Mouse (Mus musculus): Measurements from ENCODE around the gene Rapgef3.

Gene Rapgef3

GRCm38 (mm10) chr15:97773108-97773507 lies 5.3 kb upstream of the Rapgef3 start:
- DNase-seq = peak; percentile 88 to 93

- no peak for DNase-seq
Measured at GRCm38 (mm10) chr15:97770280-97770679, 2.5 kb upstream of the Rapgef3 start.

DNA sequence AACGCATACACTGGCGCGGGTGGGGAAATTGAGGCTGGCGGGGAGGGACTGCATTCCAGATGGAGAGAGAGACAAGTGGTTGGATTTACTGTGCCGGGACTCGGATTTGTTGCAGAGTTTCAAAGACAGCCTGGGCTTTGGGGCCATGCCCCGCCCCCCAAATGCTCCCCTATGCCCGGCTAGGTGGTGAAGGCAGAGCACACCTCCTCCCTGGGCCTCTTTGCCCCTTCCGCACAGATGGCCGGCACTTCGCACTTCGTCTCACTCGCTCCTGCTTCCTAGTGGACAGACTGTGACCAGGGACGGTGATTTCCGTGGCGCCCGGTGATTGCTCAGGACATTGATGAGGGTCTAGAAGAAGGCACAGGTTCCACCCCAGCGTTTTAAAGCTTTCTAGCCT lies 420 bp upstream of the Rapgef3 start:
- DNase-seq = peak; percentile 64 to 75

- peak in 1 of 2 experiments; percentile 46 for DNase-seq
Measured at GRCm38 (mm10) chr15:97766594-97767279, 1.0 kb downstream of the Rapgef3 start.

DNA sequence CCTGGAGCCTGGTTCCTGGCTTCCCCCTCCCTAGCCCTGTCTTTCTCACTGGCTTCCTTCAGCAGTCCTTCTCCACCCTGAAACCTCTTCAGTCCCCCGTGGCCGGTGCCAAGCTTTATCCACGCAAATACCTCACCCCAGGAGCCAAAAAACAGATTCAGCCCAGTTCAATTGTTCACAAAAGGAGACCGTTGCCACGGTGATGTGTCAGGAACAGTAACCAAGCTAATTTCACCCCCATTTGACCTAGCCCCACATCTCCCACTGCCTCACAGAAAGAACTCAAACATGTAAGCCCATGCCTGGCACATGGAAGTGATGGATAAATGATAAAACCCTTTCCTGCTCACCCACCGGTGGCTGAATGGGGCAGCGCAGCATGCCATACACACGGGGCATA lies 1.6 kb downstream of the Rapgef3 start:
- DNase-seq = peak in 1 of 2 experiments; percentile 60

DNA sequence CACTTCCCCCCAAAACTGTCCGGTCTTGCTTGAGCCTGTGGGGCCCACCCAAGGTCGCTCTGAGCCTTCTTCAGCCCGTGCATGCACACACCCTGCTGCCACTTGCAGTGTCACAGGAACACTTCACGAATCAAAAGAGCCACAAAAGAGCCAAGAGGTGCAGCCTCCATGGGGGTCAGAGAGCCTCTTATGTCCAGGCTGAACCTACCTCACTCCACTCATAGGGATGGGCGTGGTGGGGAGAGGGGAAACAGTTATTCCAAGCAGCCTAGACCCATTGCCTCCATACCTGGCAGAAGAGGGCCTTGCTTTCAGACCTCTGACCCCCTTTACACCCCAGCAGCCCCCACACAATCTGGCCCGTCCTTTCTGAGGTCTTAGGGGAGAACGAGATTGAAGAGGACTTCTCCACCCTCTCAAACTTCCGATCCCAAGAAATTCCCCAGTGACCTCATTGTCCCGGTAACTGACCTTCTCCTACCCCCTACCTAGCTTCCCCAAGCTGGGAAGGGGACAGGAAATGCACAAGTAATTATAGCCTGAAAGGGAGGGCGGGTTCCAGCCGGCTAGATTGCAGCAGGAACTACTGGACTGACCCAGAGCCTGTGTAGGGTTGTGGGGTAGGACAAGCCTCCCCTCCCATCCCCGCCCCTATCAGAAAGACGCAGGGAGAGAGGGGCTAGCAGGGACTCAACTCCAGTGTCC lies 2.5 kb downstream of the Rapgef3 start:
- DNase-seq = peak; percentile 73 to 78

- DNase-seq = peak in 1 of 2 experiments; percentile 54
Measured at GRCm38 (mm10) chr15:97764532-97764931, 3.2 kb downstream of the Rapgef3 start.

DNA sequence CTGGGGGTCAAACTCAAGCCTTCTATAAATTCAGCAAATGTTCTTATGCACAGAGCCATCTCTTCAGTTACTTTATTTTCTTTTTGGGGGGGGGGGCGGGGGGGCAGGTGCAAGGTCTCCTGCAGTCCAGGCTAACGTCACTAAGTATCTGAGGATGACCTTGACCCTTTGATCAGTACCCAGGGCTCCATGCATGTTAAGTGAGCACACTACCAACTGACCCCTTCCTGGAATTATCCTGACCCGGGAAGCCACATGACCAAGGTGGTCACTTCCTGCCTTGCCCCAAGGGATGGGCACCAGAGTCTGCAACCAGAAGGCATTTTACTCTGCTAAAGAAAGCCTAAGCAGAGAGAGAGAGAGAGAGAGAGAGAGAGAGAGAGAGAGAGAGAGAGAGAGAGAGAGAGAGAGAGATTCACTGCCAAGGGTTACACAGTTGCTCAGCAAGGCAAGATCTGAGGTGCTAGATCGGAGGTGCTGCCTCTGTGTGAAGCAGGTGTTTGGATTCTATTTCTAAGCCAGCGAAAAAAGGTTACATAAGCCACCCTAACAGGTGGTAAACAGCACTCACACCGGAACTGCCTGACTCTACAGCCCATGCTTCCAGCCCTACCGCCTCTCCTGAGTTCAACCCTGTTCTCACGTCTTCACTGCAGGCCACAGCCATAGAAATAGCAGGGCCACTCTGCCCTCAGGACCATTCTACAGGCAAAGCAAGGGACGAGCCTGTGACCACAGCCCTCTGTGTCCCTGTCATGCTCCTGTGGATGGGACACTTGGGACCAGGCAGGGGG lies 4.3 kb downstream of the Rapgef3 start:
- DNase-seq = no peak

DNA sequence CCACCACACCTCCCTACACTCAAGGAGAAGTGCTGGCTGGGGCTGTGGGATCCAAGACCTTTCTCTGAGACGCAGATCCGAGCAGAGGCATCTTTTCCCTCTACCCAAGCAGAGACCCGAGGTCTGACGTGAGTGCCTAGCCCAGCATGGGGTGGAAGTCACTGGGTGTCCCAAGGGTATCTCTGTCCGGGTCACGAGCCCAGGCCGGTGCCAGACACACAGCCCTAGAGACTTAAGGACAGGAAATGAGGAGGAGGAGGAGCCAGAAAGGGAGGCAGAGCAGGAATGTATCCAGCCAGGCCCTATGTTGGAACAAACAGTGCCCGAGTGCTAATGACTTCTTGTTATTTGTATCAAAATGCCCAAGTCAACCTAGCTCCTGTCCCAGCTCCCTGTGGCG lies 5.0 kb downstream of the Rapgef3 start:
- DNase-seq = peak; percentile 78 to 89

- no peak for DNase-seq
Measured at GRCm38 (mm10) chr15:97761438-97761837, 6.3 kb downstream of the Rapgef3 start.

GRCm38 (mm10) chr15:97760952-97761351 lies 6.8 kb downstream of the Rapgef3 start:
- DNase-seq = no peak

DNA sequence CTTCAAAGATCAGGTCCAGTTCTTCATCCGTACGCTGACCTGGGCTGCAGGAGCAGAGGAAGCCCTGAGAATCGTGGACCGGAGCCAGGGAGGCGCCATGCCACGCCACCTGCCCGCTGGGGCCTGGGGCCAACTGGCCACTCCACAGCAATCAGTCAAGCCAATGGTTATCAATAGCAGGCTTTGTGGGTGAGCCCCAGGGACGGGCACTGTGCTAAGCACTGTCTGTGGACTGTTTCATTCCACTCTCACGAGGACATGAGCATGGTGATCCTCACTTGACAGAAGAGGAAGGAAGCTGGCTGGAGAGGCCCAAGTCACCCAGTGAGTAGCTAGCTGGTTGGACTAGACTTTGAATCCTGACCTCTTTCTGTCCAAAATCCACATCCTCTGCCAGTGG lies 7.8 kb downstream of the Rapgef3 start:
- no peak for DNase-seq

GRCm38 (mm10) chr15:97755361-97755760 lies 12.4 kb downstream of the Rapgef3 start:
- DNase-seq = no peak

GRCm38 (mm10) chr15:97754476-97754875 lies 13.3 kb downstream of the Rapgef3 start:
- peak in 1 of 2 experiments; percentile 34 for DNase-seq

- DNase-seq = no peak
Measured at GRCm38 (mm10) chr15:97752491-97752890, 15.3 kb downstream of the Rapgef3 start.

DNA sequence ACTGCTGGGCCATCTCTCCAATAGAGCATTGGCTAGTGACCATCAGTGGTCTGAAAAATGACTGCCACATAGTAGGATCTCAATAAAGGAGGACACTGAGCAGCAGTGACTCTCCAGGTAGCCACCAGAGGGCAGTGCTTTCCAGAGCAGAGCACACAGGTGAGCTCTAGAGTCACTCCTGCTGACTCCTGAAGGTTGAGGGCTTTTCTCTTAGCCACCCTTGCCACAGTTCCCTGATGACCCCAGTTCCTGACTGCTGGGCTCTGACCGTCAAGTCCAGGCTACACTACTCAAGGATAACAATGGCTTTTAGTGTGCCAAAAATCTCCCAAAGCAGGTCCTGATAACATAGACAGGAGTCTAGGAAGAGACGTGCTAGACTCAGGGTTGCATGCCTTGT lies 16.1 kb downstream of the Rapgef3 start:
- DNase-seq = peak in 1 of 2 experiments; percentile 28

- peak; percentile 88 to 92 for DNase-seq
Measured at GRCm38 (mm10) chr15:97750697-97751096, 17.1 kb downstream of the Rapgef3 start.

- DNase-seq = no peak
Measured at GRCm38 (mm10) chr15:97749841-97750240, 17.9 kb downstream of the Rapgef3 start.

- DNase-seq = no peak
Measured at GRCm38 (mm10) chr15:97749397-97749796, 18.4 kb downstream of the Rapgef3 start.

- DNase-seq = no peak
Measured at GRCm38 (mm10) chr15:97748964-97749363, 18.8 kb downstream of the Rapgef3 start.

GRCm38 (mm10) chr15:97748309-97748708 lies 19.5 kb downstream of the Rapgef3 start:
- no peak for DNase-seq

- no peak for DNase-seq
Measured at GRCm38 (mm10) chr15:97747486-97747885, 20.3 kb downstream of the Rapgef3 start.

DNA sequence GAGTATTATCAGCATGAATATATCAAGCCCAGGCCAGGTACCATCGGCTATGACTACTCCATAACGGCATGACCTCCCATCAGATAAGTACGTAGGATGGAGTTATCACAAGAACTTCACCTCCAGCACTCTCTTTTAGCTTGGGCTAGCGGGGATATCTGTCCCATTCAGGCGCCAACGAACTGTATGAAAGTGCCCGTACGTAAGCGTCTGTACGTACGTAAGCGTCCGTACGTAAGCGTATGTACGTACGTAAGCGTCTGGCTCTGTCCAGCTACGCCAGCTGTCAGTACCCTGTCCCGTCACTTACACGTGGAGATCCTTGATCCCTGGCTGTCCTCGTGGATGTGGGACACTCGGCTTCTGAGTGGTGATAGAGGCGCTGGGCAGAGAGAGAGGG lies 21.0 kb downstream of the Rapgef3 start:
- no peak for DNase-seq

- no peak for DNase-seq
Measured at GRCm38 (mm10) chr15:97746278-97746677, 21.5 kb downstream of the Rapgef3 start.
